In genomic region chr1:164973341-164973740, GRCm38 (mm10) we compare ENCODE assay signal across 36 mouse cellular contexts. TPM values are rescaled to one million over a fixed set of nuclear protein-coding genes. Genes with fewer than 3 reads are reported as not detected.
"Had no signal": no experiment of that assay in that cellular context is flagged by ENCODE, and none has a peak within 500 bp of the region (broad histone marks: within the 10 kb centered on the region; RNA-seq: fewer than 3 reads in every experiment).

No protein-coding gene starts in this region.

- H3K4me3 ChIP-seq: heart, embryonic 10.5 days; heart, embryonic 12.5 days; hindbrain, embryonic 10.5 days; hindbrain, embryonic 12.5 days; intestine, embryonic 15.5 days; layer of hippocampus, adult 2 months; left cerebral cortex, adult 2 months; limb, embryonic 10.5 days; limb, embryonic 12.5 days had no signal

- H3K27ac ChIP-seq: heart, embryonic 10.5 days; hindbrain, embryonic 10.5 days; hindbrain, embryonic 12.5 days; hindbrain, embryonic 14.5 days; intestine, embryonic 15.5 days; layer of hippocampus, adult 2 months; left cerebral cortex, adult 2 months; limb, embryonic 10.5 days; limb, embryonic 12.5 days had no signal

- H3K27me3 ChIP-seq: heart, embryonic 12.5 days; hindbrain, embryonic 12.5 days; intestine, embryonic 15.5 days; limb, embryonic 12.5 days had no signal

- H3K9me3 ChIP-seq: heart, embryonic 10.5 days; hindbrain, embryonic 10.5 days; hindbrain, embryonic 12.5 days; intestine, embryonic 15.5 days; limb, embryonic 10.5 days; limb, embryonic 12.5 days had no signal

- H3K36me3 ChIP-seq: heart, embryonic 10.5 days; heart, embryonic 12.5 days; hindbrain, embryonic 10.5 days; hindbrain, embryonic 12.5 days; intestine, embryonic 15.5 days; limb, embryonic 10.5 days; limb, embryonic 12.5 days had no signal

- H3K9ac ChIP-seq: heart, embryonic 12.5 days; hindbrain, embryonic 12.5 days; hindbrain, embryonic 14.5 days; intestine, embryonic 15.5 days; limb, embryonic 12.5 days had no signal

- H3K4me2 ChIP-seq: heart, embryonic 12.5 days; hindbrain, embryonic 12.5 days; hindbrain, embryonic 14.5 days; intestine, embryonic 15.5 days; limb, embryonic 12.5 days had no signal

- H3K4me1 ChIP-seq: heart, embryonic 10.5 days; heart, embryonic 12.5 days; hindbrain, embryonic 12.5 days; intestine, embryonic 15.5 days; limb, embryonic 10.5 days; limb, embryonic 12.5 days had no signal

- DNase-seq: gastrocnemius, postnatal 25 days; heart, adult 18-20 months; heart, postnatal 10 days; heart, postnatal 4 days; kidney, adult 18-20 months; kidney, adult 8-10 months; kidney, postnatal 10 days; kidney, postnatal 25 days; kidney, postnatal 4 days; liver had no signal

RNA-seq across cellular contexts. Expression of gene Xcl1, which starts 38.0 kb away (rescaled TPM):
- total RNA-seq: gastrocnemius, adult 18-20 months; gastrocnemius, adult 8-10 months; gastrocnemius, postnatal 25 days; gastrocnemius, postnatal 4 days; granulocyte monocyte progenitor cell, adult 5-6 weeks; heart, adult 8-10 months; heart, postnatal 10 days; heart, postnatal 25 days; heart, postnatal 4 days; layer of hippocampus, adult 2 months; layer of hippocampus, postnatal 10 days; layer of hippocampus, postnatal 25 days; left cerebral cortex, adult 2 months; left cerebral cortex, postnatal 14 days; left cerebral cortex, postnatal 36 days had no signal
- polyA plus RNA-seq: heart, embryonic 10.5 days; heart, embryonic 12.5 days; heart, embryonic 14.5 days; hindbrain, embryonic 10.5 days; hindbrain, embryonic 12.5 days; hindbrain, embryonic 14.5 days; hindbrain, embryonic 16.5 days; intestine, embryonic 15.5 days; intestine, postnatal 0 days; kidney, embryonic 14.5 days; kidney, embryonic 16.5 days; limb, embryonic 10.5 days; limb, embryonic 12.5 days; limb, embryonic 14.5 days had no signal
